Mouse (Mus musculus): Measurements from ENCODE around the gene H2-Eb2.
A peak's percentile ranks its signal among the peaks of the same experiment; 100 is the strongest.
"Not testable (repeated sequence)": the region's sequence is repeated elsewhere in the genome, so short reads cannot be mapped to it uniquely, and the experiment has no call there.

Gene H2-Eb2

DNA sequence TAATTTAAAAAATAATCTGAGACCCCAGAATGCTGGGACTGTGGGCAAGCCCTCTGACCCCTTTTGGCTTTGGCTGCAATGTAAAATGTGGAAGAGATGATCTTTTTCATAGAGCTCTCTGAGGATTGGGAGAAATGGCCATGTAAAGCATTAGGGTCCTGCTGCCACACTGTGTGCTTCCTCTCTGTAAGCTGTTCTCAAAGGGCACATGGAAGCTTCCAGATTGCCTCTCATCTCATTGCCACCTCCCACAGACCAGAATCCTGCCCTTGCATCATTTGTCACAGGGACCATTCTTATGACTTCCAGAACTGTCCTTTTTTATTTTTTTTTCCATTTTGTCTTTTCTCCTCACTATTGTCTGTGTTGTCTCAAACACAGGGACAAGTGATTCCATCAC, 18.2 kb upstream of the H2-Eb2 start:
- no peak for DNase-seq

DNA sequence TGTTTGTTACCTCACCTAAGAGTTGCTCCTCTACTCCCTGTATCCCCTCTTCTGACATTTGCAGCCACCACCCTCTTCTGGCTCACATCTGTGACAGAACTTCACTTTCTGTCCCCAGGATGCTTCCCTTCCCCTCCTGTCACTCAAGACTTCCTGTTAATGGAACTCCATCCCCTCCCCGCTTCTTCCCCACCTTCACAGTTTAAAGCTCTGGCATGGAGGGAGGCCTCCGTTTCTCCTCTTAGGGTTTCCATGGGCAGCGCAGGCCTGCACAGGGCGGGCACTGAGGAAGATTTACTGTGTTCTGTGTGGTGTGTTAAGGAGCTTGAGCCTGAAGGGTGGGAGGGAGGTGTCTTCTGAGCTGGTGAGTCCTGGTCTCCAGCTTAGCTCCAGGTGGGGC, 17.3 kb upstream of the H2-Eb2 start:
- DNase-seq: no peak

DNA sequence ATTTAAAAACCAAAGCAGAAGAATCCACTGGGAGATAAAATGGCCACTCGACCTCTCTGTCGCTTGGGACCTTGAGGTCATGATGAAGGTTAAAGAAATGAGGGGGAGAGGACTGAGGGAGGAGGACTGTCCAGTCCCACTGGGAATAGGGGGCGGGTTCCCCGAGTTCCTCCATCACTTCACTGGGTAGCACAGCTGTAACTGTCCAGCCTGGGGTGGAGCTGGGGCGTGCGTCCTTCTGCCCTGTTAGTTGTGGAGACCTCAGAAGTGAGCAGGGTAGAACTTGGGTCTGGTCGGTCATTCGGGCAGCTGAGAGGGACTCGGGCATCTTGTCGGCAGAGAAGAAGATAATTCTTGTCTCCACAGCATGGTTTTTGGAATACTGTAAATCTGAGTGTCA, 16.2 kb upstream of the H2-Eb2 start:
- no peak for DNase-seq

DNA sequence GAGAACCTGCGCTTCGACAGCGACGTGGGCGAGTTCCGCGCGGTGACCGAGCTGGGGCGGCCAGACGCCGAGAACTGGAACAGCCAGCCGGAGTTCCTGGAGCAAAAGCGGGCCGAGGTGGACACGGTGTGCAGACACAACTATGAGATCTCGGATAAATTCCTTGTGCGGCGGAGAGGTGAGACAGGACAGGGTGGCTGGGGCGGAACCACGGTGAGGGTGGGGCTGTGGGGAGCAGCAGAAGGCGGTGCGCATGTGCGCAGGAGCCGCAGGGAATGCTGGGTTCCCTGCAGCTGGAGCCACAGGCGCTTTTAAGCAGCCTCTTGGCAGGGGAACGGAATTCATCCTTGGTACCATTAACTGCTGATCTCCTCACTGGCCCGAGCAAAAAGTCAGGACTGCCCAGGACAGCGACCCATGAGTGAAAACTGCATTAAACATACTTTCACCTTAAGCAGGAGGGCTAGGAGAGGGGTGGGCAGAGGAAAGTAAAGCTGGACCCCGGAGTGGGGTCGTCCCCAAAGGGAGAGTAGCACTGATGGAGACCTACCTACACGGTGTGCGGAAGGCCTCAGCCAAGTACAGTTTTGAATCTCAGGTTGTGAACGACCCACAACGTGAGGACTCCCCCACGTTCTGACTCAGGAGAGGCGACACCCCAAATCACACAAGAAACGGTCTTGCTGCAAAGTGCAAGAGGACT, 15.6 kb upstream of the H2-Eb2 start:
- DNase-seq: peak; percentile 86

DNA sequence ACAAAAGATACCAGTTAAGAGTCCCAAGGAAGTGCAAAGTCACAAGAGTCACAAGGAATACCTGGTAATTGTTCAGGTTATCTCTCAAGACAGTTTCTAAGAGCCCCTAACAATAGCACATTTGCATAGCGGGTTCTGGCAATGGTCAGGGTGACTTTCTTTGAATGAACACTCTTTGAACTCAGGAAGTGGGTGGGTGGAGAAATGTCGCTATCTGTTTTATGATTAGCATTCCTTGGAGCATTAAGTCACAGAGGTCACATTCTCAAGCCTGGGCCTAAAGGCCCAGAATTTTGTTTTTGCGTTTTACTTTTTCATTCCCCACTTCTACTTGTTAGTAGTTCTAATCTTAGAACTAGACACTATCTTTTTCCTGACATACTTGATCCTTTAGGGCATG, 14.9 kb upstream of the H2-Eb2 start:
- DNase-seq: not testable (repeated sequence)

DNA sequence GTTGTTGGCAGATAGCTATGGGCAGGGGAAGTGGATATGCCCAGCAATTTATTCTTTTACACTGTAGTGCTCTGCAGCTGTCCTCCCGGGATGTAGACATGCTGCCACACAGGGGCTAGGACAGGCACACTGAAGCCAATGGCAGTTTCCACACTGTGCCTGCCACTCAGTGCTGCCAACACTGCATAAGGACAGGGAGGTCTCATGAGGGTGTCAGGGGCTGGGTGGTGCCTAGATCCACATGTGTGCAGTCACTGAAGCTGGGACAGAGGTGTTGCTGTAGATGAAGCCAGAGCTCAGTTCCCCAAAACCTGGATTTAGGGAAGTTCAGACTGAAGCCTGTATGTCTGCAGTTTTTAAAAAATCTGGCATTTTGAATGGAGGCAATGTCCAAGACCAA, 13.3 kb upstream of the H2-Eb2 start:
- DNase-seq: no peak

DNA sequence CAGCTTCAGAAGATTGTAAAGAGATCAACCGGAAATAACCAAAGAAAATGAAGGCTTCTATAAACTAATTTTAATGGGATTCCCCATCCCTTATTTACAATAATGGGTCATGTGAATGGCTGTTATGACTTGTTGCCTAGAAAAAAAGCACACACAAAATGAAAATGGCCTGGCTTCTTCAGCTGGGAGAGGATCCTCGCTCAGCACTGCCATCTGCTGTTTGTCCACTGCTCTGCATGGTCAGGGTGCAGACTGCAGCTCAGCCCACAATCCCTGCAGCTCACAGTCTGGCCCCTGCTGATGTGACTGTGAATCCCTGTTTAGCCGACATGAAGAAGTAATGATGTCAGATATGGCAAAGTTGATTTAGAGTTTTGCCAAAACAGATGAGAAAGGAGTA, 12.1 kb upstream of the H2-Eb2 start:
- peak; percentile 79 for DNase-seq

DNA sequence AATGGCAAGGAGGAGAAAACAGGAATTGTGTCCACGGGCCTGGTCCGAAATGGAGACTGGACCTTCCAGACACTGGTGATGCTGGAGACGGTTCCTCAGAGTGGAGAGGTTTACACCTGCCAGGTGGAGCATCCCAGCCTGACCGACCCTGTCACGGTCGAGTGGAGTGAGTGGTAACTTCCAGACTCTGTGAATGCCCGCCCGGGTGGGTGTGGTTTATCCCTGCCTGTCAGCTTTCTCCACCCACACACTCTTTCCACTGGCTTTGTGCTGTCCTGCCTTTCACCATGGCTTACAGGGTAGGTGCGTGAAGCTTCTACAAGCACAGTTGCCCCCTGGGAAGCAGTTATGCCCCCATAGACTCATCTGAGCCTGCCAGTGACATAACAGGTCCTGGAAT, 11.2 kb upstream of the H2-Eb2 start:
- no peak for DNase-seq

DNA sequence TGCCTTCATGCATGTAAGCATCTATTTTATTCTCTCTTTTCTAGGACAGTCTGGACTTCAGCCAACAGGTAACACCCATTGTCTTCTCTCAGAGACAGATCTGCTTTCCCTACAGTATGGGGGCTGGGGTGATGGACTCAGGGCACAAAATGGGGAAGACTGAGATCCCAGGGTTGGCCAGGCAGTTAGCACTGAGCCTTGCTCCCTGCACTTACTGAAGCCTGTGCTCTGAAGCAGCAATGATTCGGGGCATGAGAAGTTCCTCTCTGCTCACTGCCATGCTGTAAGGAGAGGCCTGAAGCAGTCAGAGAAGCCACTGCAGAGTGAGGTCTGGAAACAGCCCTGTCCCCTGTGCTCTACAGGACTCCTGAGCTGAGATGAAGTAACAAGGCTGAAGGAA, 10.0 kb upstream of the H2-Eb2 start:
- DNase-seq: no peak

DNA sequence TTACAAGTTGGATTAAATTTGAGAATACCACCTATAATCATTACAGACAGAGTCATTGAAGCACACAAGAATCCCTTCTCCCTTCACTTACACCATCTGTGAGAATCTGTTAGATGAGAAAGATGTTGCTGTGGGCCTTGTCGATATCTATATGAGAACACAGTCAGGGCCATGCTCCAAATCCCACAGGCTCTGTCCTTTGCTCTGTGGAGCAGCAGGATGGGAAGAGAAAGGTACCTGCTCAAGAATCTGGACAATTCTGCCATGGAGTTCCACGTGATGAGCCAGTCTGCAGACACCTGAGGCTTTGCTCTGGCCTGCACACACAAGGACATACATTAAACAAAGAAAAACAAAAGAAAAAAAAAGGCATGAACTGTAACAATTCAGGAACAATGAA, 8.8 kb upstream of the H2-Eb2 start:
- no peak for DNase-seq

DNA sequence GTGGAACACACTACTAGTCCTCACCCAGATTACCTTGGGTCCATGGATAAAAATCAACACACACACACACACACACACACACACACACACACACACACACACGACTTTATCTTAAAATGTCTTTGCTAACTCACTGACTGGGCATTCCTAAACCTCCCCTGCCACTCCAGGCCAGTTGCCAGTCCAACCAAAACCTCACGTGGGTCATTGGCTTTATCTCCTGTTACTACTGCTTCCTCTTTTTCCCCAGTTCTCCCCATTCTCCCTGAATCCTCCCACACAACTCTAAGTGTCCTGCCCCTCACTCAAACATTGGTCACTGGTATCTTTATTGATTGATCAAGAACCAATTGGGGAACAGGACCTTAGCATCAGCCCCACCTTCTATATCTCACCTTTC, 8.2 kb upstream of the H2-Eb2 start:
- no peak for DNase-seq

DNA sequence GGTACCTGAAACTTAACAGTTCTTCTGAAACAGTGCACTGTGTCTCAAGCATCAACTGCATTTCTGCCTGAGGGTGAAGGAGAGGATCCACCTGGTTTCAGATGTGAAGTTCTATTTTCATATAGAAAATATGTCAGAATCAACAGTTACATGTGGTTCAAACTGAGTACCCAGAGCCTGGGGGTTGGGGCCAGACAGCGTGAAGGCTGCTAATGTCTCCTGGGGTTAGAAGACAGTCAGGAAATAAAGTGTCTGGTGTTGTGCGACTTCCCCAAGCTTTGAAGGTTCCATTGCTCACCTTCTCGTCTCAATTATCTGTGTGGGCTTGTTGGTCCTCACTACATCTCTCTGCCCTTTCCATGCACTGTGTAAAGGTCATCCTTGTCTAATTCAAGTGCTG, 908 bp downstream of the H2-Eb2 start:
- DNase-seq: no peak

DNA sequence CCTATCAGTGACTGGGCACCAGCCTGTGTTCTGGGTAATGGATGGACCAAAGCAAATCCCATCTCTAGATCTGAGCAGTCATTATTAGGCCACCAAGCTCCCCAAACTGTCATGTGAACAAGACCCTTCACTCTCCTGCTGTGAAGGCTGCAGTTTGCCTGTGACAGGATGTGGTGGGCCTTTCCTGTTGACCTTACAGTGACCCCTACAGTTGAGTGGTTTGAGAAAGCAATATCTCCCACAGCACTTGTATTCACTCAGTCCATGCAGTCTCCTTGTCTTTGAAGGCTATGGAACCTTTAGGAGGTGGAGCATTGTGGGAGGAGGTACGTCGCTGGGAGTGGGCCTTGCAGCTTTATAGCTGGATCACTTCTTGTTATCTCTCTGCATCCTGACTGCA, 4.3 kb downstream of the H2-Eb2 start:
- no peak for DNase-seq

DNA sequence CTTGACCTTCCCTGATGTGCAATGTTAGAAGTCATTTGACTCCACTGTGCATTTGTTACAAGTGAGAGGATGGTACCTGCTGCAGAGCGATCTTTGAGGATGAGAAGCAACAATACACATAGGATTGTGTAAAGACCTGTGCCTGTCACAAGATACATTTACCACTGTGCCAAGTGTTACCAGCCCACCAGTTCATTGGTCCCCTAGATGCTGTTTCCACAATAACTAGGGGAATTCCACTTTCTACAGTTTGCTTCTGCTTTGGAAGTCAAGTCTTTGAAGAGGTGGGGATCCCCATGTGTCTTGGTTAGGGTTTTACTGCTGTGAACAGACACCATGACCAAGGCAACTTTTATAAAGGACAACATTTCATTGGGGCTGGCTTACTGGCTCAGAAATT, 5.7 kb downstream of the H2-Eb2 start:
- DNase-seq: no peak

DNA sequence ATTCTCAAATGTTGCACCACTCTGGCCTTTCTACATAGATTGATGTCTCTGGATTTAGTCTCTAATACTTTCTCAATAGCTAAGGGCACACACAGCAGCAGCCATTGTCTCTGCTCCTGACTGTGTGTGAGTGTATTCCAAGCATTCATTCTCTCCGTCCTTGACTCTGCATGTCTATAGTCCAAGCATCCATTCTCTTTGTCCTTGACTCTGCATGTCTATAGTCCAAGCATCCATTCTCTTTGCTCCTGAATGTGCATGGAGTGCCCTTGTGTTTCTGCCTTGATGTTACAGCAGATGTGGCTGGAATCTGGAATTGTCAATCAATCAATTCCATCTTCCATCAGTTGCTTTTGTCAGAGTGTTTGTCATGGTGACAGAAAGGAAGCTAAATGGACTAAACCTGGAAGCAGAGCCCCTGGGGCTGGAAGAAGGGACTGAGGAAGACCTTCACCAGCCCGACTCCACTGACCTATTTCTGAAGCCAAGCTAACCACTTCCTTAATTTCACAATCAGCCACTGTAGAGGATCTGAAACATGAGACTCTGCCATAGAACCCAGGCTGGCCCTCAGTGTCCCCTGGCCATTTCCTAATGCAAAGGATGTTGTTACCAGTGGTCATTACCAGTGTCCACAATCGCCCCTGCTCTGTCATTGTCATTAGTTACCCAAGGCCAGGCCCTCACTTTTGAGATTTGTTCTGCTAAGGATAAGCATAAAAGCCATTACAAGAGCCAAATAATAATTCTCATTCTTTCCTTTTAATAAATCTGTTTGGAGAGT, 15.3 kb downstream of the H2-Eb2 start:
- no peak for DNase-seq

DNA sequence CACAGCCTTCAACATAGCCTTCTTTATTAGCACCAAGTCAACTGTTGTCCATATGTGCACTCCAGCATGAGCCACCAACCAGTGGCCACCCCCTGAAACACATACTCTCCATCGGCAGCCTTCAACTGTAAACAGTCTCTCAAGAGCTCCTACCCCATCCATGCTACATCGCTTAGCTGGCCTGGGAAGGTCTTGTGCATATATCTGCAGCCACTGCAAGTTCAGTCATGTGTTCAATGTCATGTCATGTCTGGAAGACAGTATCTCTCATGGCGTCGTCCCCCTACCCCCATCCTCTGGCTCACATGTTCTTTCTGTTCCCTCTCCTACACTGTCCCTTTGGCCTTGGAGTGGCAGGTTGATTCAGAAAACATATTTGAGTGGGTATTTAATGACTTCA, 19.4 kb downstream of the H2-Eb2 start:
- no peak for DNase-seq

DNA sequence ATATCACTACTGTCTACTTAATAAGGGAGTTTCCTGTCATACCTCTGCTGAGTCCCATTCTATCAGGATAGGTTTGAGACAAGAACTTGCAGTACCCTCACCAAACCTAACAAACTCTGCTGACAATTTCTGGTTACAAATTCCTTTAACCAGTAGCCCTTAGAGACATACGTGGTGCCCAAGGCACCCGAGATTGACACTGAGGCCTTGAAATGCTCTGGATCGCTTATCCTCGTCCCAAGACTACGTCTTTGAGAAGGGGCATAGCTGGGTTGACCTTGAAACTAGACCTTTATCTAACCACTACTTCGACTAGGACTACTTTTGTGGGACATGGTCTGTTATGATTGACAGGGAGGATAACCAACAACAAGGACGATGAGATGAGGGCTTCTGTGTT, 20.0 kb downstream of the H2-Eb2 start:
- DNase-seq: no peak

DNA sequence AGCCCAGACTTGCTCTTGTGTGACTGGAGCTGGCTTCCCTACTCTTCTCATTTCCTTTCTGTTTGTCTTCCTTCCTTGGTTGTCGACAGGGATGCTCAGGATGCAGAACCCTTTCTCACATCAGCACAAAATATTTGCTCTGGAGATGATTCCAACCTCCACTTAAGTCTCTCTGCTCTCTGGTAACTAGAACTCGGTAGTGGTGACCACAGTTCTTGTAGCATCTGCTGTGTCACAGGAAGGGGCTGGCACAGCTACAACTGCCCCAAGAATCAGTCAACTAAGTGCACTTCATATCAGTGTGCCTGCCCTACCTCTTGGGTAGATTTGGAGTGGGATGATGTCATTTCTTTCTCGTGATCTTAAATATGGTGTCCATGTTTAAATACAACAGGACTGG, 20.6 kb downstream of the H2-Eb2 start:
- DNase-seq: no peak

DNA sequence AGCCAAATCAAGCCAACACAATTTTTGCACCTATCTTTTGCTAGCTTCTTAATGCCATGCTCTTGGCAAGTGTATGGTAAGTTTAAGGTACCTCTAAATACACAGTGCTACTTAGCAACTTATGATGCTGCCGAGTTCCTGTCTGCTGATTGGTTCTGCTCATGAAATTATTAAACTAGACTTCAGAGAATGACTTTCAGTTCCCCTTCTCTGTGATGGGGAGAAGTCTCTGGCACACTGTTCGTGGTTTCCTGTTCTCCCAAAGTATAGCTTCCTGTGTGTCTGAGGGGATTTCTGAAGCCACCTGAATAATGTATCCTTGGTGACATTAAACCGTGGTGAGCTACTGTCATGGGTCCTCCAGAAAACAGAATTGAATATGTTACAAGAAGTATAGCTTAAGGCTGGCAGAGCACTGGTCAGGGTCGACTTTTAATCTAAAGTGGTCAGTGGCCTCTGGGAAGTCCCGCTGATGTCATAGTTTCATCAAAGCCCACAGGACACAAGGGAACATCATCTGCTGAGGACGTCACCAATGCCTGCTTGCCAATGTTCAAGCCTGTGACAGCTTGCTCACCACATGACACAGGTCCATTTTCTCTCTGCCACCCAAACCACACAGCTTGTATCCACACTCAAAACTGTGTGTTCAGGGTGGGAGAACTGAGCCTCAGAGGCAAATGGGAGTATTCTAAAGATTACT, 22.3 kb downstream of the H2-Eb2 start:
- DNase-seq: peak; percentile 53

DNA sequence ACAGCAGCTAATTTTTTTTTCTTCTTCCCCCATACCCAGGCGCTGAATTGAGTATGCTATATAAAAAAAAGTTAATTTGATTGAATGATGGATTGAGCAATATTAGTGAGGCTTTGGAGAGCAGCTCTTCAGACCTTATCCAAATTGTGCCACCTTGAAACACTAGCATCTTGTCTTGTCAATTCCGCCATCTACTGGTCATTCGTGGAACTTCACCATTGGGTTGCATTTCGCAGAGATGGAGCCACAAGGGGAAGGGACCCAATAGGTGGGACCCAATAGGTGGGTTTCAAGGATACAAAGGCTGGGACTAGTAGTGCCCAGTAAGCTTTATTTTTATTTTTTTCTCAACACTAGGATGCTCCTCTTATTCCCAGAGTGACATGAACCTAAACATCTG, 24.0 kb downstream of the H2-Eb2 start:
- DNase-seq: peak; percentile 74

DNA sequence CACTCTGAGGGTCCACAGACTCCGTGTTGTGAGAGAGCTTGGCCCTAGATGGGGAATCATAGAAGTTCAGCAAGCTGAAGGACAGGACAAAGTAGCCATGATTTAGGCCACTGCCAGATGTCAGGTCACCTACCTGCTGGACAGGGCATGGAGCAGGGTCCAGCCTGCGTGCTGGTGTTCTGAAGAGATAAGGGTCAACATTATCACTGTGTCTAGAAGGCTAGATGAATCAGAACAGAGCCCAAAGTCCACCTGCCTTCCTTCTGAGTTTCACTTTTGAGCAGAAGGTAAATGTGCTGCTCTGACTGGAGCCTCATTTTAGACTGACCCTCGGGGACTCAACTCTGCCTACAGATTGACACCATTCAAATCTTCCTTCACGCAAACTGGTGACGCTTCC, 29.1 kb downstream of the H2-Eb2 start, which contains the start of gene Btnl2:
TSS of gene Btnl2 (plus strand) at position 284 of the 400 bp plus-strand sequence.
- DNase-seq: no peak

DNA sequence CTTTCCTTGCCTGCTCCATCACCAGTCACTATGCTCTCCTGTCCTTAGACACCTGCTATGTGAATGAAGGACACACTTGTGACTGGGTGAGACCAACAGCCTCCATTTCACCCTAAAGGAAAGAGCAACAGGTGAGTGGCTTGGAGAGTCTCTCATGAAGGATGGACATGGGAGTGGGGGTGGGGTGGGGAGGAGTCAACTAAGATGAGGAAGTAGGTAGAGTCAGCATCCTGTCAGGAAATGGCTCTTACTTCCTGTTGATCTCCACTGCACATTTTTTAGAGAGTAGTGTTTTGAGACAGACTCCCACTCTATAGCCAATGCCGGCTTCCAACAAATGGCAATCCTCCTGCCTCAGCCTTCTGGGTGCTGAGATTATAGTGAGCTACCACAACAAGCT, 29.5 kb downstream of the H2-Eb2 start:
- no peak for DNase-seq

DNA sequence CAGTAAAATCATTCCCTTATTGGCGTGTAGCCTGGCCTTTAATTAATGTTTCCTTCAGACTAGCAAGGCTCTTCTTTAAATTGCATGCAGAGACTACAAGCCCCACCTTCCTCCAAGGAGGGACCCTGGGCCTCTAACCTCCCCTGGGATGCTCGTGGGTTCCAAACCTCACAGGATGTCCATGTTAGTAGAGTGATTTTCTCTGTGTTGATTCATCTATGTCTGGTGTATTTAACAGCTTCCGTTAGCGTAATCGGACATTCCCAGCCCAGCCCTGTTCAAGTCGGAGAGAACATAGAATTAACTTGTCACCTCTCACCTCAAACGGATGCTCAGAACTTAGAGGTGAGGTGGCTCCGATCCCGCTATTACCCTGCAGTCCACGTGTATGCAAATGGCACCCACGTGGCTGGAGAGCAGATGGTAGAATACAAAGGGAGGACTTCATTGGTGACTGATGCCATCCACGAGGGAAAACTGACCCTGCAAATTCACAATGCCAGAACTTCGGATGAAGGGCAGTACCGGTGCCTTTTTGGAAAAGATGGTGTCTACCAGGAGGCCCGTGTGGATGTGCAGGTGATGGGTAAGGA, 37.6 kb downstream of the H2-Eb2 start:
- no peak for DNase-seq

Data from kidney, postnatal 14 days (tissue).